Mouse (Mus musculus) effector memory CD4-positive, alpha-beta T cell, adult 7 months (primary cell): ENCODE measurements around the gene Obp1b. TPM values are rescaled to one million over a fixed set of nuclear protein-coding genes. Genes with fewer than 3 reads are reported as not detected.

ENCODE experiments used
- polyA plus RNA-seq: library from polyadenylated mRNA; unstranded; fragments of 100-300 nt; shearing (Covaris generic); gene quantifications from one replicate; pipeline ENCODE4 v1.2.1, GENCODE M21; 2017

Gene Obp1b
- not detected for polyA plus RNA-seq

DNA sequence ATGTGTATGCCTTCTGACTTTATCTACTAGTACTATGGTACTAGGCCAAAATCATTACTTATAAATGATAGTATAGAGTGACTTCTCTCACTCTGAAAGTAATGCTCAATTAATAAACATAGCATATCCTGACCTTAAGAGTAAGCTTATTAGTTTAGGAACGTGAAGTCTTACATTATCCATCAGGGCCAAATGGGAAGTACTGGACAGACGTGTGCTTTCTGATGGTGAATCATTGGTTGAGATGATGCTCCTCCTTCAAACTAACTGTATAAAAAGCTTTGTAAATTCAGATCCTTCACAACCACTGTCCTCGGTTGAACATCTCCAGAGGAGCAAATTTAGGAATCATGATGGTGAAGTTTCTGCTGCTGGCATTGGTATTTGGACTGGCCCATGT, at the start of gene Obp1b:
Gene Obp1b (plus strand): TSS at position 301 of the 400 bp plus-strand sequence.

Other genes starting within 250 kb of the Obp1b start
- not detected for gene Obp1a, start 95.4 kb upstream of the Obp1b start, polyA plus RNA-seq
- not detected for gene Gm5938, start 61.3 kb upstream of the Obp1b start, polyA plus RNA-seq
- gene Gm14743, start 59.1 kb downstream of the Obp1b start, polyA plus RNA-seq: not detected
- gene 4930480E11Rik, start 182.9 kb downstream of the Obp1b start, polyA plus RNA-seq: not detected